Mouse (Mus musculus) adrenal gland, postnatal 4 days (tissue): ENCODE data around the gene Dph3. TPM values are rescaled to one million over a fixed set of nuclear protein-coding genes. Genes with fewer than 3 reads are reported as not detected.

Source experiments
- total RNA-seq, 2 experiments: library from RNA; stranded (reverse); gene quantifications; 2 replicates each; pipeline ENCODE4 v1.2.3; 2021

Dph3 gene
- total RNA-seq, 2 experiments from 2014 or later = 51.9 to 54.7 TPM

Other genes with a start within 250 kb of the Dph3 start
- gene Galnt15, start 56.7 kb downstream of the Dph3 start, total RNA-seq = 1 to 10 TPM; 3.1 to 4.0 TPM
- gene Oxnad1, start 355 bp downstream of the Dph3 start, total RNA-seq = 10 to 100 TPM; 30.2 to 32.9 TPM
- not detected for gene Msmb, start 56.3 kb upstream of the Dph3 start, total RNA-seq
- gene Ncoa4, start 74.1 kb upstream of the Dph3 start, total RNA-seq = 100 to 1,000 TPM; 157 to 162 TPM
- gene Timm23, start 116.2 kb upstream of the Dph3 start, total RNA-seq = 100 to 1,000 TPM; 108 to 118 TPM
- 10 to 100 TPM; 70.2 to 80.9 TPM for gene Parg, start 116.2 kb upstream of the Dph3 start, total RNA-seq
- gene Ogdhl, start 236.3 kb upstream of the Dph3 start, total RNA-seq = 10 to 100 TPM; 14.5 to 15.7 TPM